Mouse (Mus musculus): ENCODE results near the gene Phf12. TPM values are rescaled to one million over a fixed set of nuclear protein-coding genes. Genes with fewer than 3 reads are reported as not detected.
A peak's percentile ranks its signal among the peaks of the same experiment; 100 is the strongest.
"Not testable (repeated sequence)": the region's sequence is repeated elsewhere in the genome, so short reads cannot be mapped to it uniquely, and the experiment has no call there.

Gene Phf12
- polyA plus RNA-seq, 1 experiment from 2014 or later, result 26.8 TPM

- WGBS, result 92% methylated on average over 23 of the region's 23 CpGs
- no peak overlapping the region for H3K4me3 ChIP-seq (replicated peaks)
Observed at GRCm38 (mm10) chr11:78033931-78034617, 51.5 kb downstream of the Phf12 start.

GRCm38 (mm10) chr11:78036791-78037190 lies 54.2 kb downstream of the Phf12 start:
- WGBS, result 88% methylated on average over 10 of the region's 10 CpGs
- H3K4me1 ChIP-seq (replicated peaks), result peaks cover 33% of the 10 kb centered on the region
- no peak overlapping the region for H3K4me3 ChIP-seq (replicated peaks)
- H3K36me3 ChIP-seq, result peaks cover 19% of the 10 kb centered on the region
- no peak overlapping the region for H3K27ac ChIP-seq
- no peak overlapping the region for H3K4me2 ChIP-seq
- no peak overlapping the region for H3K9ac ChIP-seq (replicated peaks)
- H3K27me3 ChIP-seq, result no peaks in the 10 kb centered on the region
- no peaks in the 10 kb centered on the region for H3K9me3 ChIP-seq
- ATAC-seq (ENCODE audit: insufficient number of reproducible peaks, insufficient read depth, low FRiP score, low TSS enrichment, low read depth), result no peak

More at GRCm38 (mm10) chr11:78033931-78034617, 51.5 kb downstream of the Phf12 start:
- no peaks in the 10 kb centered on the region for H3K27me3 ChIP-seq
- ATAC-seq (ENCODE audit: insufficient number of reproducible peaks, insufficient read depth, low FRiP score, low TSS enrichment, low read depth), result no peak
- H3K9me3 ChIP-seq, result no peaks in the 10 kb centered on the region
- no peak overlapping the region for H3K4me2 ChIP-seq
- H3K27ac ChIP-seq, result no peak overlapping the region
- H3K9ac ChIP-seq (replicated peaks), result no peak overlapping the region
- H3K36me3 ChIP-seq, result peaks cover 25% of the 10 kb centered on the region
- peaks cover 44% of the 10 kb centered on the region for H3K4me1 ChIP-seq (replicated peaks)

GRCm38 (mm10) chr11:78037831-78038752 lies 55.5 kb downstream of the Phf12 start, which contains the start of gene Flot2:
TSS of gene Flot2 (plus strand) at chr11:78037931.
- Histone ChIP-seq H3K9me3 (no peaks in the 10 kb centered on the region), H3K9ac (replicated peaks) (peak within 1 kb of the TSS; percentile 86), H3K27ac (peak within 1 kb of the TSS; percentile 79), H3K36me3 (peaks cover 25% of the 10 kb centered on the region), H3K4me3 (replicated peaks) (peak within 1 kb of the TSS; percentile 86), H3K4me2 (peak within 1 kb of the TSS; percentile 84), H3K27me3 (no peaks in the 10 kb centered on the region), H3K4me1 (replicated peaks) (peaks cover 29% of the 10 kb centered on the region)
- peak; percentile 67 for ATAC-seq (ENCODE audit: insufficient number of reproducible peaks, insufficient read depth, low FRiP score, low TSS enrichment, low read depth)
- 3% methylated on average over 53 of the region's 55 CpGs for WGBS

- H3K36me3 ChIP-seq, result peaks cover 15% of the 10 kb centered on the region
- no peak overlapping the region for H3K4me3 ChIP-seq (replicated peaks)
- no peak overlapping the region for H3K9ac ChIP-seq (replicated peaks)
- no peaks in the 10 kb centered on the region for H3K27me3 ChIP-seq
- H3K9me3 ChIP-seq, result no peaks in the 10 kb centered on the region
- no peak overlapping the region for H3K27ac ChIP-seq
- no peak for ATAC-seq (ENCODE audit: insufficient number of reproducible peaks, insufficient read depth, low FRiP score, low TSS enrichment, low read depth)
- 64% methylated on average over 2 of the region's 2 CpGs for WGBS
- H3K4me2 ChIP-seq, result no peak overlapping the region
- H3K4me1 ChIP-seq (replicated peaks), result peaks cover 19% of the 10 kb centered on the region
Observed at GRCm38 (mm10) chr11:78040878-78041277, 58.3 kb downstream of the Phf12 start.

GRCm38 (mm10) chr11:78042290-78042870 lies 59.8 kb downstream of the Phf12 start:
- H3K9me3 ChIP-seq; H3K4me2 ChIP-seq; H3K9ac ChIP-seq (replicated peaks); H3K4me3 ChIP-seq (replicated peaks); H3K27ac ChIP-seq; H3K27me3 ChIP-seq; ATAC-seq (ENCODE audit: insufficient number of reproducible peaks, insufficient read depth, low FRiP score, low TSS enrichment, low read depth): not testable (repeated sequence)
- H3K36me3 ChIP-seq, result peaks cover 17% of the 10 kb centered on the region
- H3K4me1 ChIP-seq (replicated peaks), result peaks cover 15% of the 10 kb centered on the region
- 90% methylated on average over 4 of the region's 4 CpGs for WGBS

- Histone ChIP-seq H3K4me1 (replicated peaks) (no peaks in the 10 kb centered on the region), H3K4me3 (replicated peaks) (no peak overlapping the region), H3K36me3 (peaks cover 20% of the 10 kb centered on the region), H3K4me2 (no peak overlapping the region), H3K27me3 (no peaks in the 10 kb centered on the region), H3K9ac (replicated peaks) (no peak overlapping the region), H3K27ac (no peak overlapping the region), H3K9me3 (no peaks in the 10 kb centered on the region)
- ATAC-seq (ENCODE audit: insufficient number of reproducible peaks, insufficient read depth, low FRiP score, low TSS enrichment, low read depth), result no peak
- WGBS, result 87% methylated on average over 5 of the region's 5 CpGs
Observed at GRCm38 (mm10) chr11:78044758-78045251, 62.3 kb downstream of the Phf12 start.

GRCm38 (mm10) chr11:78048637-78049036 lies 66.1 kb downstream of the Phf12 start:
- not testable (repeated sequence) for H3K27ac ChIP-seq; H3K4me1 ChIP-seq (replicated peaks); H3K4me3 ChIP-seq (replicated peaks); H3K9ac ChIP-seq (replicated peaks); H3K9me3 ChIP-seq; ATAC-seq (ENCODE audit: insufficient number of reproducible peaks, insufficient read depth, low FRiP score, low TSS enrichment, low read depth); H3K4me2 ChIP-seq; H3K27me3 ChIP-seq
- H3K36me3 ChIP-seq, result peaks cover 41% of the 10 kb centered on the region
- 76% methylated on average over 4 of the region's 4 CpGs for WGBS

GRCm38 (mm10) chr11:78053078-78053477 lies 70.5 kb downstream of the Phf12 start:
- ATAC-seq (ENCODE audit: insufficient number of reproducible peaks, insufficient read depth, low FRiP score, low TSS enrichment, low read depth), result no peak
- Histone ChIP-seq H3K4me1 (replicated peaks) (no peaks in the 10 kb centered on the region), H3K27ac (no peak overlapping the region), H3K9ac (replicated peaks) (no peak overlapping the region), H3K4me3 (replicated peaks) (no peak overlapping the region), H3K4me2 (no peak overlapping the region), H3K36me3 (peaks cover 76% of the 10 kb centered on the region), H3K27me3 (no peaks in the 10 kb centered on the region), H3K9me3 (no peaks in the 10 kb centered on the region)
- 92% methylated on average over 8 of the region's 8 CpGs for WGBS

- Histone ChIP-seq H3K9me3 (no peaks in the 10 kb centered on the region), H3K4me2 (no peak overlapping the region), H3K36me3 (peaks cover 72% of the 10 kb centered on the region), H3K9ac (replicated peaks) (no peak overlapping the region), H3K27me3 (no peaks in the 10 kb centered on the region), H3K27ac (no peak overlapping the region), H3K4me1 (replicated peaks) (peaks cover 9% of the 10 kb centered on the region; the same call in 1 of the 2 replicates), H3K4me3 (replicated peaks) (no peak overlapping the region)
- WGBS, result 84% methylated on average over 8 of the region's 8 CpGs
- no peak for ATAC-seq (ENCODE audit: insufficient number of reproducible peaks, insufficient read depth, low FRiP score, low TSS enrichment, low read depth)
Observed at GRCm38 (mm10) chr11:78056946-78057345, 74.4 kb downstream of the Phf12 start.

GRCm38 (mm10) chr11:78059833-78060757 lies 77.5 kb downstream of the Phf12 start:
- Histone ChIP-seq H3K27ac (no peak overlapping the region), H3K4me3 (replicated peaks) (no peak overlapping the region), H3K36me3 (peaks cover 48% of the 10 kb centered on the region), H3K9me3 (no peaks in the 10 kb centered on the region), H3K9ac (replicated peaks) (no peak overlapping the region), H3K27me3 (no peaks in the 10 kb centered on the region), H3K4me1 (replicated peaks) (peaks cover 15% of the 10 kb centered on the region; the same call in 1 of the 2 replicates), H3K4me2 (no peak overlapping the region)
- 55% methylated on average over 9 of the region's 9 CpGs for WGBS
- ATAC-seq (ENCODE audit: insufficient number of reproducible peaks, insufficient read depth, low FRiP score, low TSS enrichment, low read depth), result peak; percentile 43; the same call in 1 of the 2 replicates
